Mouse (Mus musculus) spleen, postnatal 14 days (tissue): Measurements from ENCODE around the gene March9.
"Not testable (repeated sequence)": the region's sequence is repeated elsewhere in the genome, so short reads cannot be mapped to it uniquely, and the experiment has no call there.

Source experiments
- DNase-seq, 2 experiments: peaks; one replicate each; pipeline ENCODE4 v3.0.0; 2021 to 2022; ENCODE audit warnings: low spot score in 2 of 2

March9 gene

DNA sequence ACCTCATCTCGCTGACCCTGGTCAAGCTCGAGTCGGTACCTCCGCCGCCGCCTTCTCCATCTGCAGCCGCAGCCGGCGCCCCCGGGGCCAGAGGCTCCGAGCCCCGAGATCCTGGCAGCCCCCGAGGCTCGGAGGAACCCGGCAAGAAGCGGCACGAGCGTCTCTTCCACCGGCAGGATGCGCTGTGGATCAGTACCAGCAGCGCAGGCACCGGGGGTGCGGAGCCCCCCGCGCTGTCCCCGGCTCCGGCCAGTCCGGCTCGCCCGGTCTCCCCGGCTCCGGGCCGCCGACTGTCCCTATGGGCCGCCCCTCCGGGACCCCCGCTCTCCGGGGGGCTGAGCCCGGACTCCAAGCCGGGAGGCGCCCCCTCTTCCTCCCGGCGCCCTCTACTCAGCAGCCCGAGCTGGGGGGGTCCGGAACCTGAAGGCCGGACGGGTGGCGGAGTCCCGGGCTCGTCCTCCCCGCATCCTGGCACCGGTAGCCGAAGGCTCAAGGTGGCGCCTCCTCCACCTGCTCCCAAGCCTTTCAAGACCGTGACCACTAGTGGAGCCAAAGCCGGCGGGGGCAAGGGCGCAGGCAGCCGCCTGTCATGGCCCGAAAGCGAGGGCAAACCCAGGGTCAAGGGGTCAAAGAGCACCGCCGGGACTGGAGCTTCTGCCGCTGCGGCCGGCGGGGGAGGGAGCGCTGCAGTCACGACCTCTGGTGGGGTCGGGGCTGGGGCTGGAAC is 19.8 kb upstream of the March9 start:
- no peak for DNase-seq

DNA sequence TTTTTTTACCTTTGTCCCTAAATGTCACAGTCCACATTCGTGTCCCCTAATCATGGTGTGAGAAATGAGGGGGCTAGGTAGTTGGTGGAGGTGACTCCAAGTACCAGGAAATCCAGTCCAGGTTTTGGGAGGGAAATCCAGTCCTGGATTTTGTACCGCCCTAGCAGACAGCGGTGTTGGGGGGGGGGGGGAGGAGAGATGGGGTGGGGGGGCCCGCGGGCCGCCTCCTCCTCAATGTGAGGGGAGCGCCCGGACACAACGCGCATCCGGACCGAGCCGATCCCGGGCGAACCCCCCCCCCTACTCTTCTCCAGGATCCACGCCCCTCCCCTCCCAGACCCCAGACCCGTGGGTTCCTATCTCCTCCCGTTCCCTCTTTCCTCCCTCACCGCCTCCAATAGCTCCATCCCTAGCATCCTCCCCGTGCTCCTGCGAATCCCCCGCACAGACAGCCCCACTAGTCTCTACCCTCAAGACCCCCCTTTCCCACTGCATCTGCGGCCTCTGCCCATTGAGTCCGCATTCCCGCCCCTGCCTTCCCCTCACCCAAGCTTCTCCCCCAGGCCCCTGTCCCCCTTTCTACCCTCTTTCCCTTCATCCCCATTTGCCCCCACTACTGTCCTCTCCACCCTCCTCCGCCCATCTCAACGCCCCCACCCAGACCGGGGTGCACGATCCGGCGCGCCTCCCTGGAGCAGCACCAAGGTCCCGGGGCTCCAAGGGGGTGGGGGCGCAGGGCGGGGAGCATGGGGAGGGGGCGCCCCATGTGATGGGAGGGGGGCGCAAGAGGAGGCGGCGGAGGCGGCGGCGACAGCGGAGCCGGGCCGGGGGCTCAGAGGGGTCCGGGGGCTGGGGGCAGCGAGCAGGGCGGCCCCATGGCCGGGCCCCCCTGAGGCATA is 18.9 kb upstream of the March9 start:
- DNase-seq, result no peak

DNA sequence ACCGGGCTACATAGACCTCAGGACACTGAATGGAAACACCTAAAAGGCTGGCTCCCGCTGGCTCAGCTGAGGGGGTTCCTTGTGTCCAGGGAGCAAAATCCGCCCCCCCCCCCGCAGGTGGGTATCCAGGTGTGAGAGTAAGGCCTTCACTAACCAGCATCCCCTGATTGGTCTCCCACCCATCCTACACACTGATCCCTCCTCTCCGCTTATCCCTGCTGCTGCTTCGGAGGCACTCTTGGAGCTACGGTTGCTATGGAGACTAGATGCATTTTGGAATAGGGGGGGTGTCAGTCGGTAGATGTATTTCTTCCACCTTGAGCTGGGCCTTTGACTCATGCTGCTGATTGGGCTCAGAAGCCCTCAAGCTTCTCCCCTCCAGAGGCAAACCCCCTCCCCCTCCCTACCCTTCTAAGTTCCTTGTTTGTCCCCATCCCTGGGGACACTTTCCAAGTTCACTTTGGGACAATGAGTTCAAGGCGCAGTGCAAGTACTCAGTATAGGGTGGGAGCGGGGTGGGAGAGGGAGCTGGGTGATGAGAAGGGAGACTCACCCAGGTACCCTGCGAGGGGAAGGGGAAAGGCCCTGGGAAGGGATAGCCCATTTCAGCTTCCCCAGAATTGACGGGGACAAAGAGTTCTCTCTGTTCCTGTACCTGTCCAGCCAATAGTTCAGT is 18.2 kb upstream of the March9 start:
- DNase-seq, result no peak

DNA sequence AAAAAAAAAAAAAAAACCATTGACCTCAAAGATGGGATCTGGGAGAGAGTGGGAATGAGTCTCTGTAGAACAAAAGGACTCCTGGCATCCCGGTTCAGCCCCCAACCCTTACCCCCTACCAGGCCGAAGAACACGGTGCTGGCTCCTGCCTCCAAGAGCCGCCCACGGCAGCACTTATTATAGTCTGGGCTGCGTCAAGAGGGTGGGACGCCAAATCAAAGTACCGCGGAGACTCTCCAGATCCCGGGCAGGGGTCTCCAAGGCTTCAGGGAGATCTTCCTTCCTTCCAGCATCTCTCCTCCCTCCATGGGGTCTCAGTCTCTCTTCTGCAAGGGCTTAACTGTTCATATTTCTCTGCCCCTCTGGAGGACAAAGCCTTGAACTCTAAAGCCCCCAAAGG is 17.5 kb upstream of the March9 start:
- no peak for DNase-seq

DNA sequence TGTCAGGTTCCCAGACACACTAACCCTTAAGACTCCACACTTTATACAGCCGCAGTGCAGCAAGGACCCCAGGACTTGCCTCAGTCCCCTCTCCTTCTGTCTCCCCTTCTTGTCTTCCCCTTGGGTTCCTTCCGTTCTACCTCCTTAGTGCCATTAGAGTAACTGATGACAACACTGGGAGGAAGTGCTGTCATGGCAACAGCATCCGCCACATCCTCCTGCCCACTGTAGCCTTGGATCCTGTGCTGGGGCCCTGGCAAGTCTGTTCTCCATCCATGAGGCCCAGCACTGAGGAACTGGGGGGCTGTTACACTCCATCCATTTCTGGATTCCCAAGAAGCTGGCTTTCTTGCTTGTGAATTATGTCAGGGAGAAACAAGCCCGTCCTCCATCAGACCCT is 16.1 kb upstream of the March9 start:
- DNase-seq, result no peak

DNA sequence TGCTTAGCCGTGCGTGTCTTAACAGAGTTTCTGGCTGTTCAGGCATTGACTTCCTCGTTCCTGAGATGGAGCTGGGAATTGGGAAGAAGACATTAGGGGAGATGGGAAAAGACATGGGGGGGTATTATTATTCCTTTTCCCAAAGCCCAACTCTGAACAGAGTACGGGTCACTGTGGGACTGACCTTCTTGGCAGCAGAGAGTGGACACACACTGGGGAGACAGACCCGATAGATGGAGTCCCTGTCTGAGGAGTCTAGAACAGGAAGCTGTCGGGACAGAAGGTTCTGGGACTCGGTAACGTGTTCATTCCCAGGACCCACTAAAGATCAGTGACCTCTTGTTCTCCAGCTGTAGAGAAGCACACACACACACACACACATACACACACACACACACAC is 15.7 kb upstream of the March9 start:
- no peak for DNase-seq

DNA sequence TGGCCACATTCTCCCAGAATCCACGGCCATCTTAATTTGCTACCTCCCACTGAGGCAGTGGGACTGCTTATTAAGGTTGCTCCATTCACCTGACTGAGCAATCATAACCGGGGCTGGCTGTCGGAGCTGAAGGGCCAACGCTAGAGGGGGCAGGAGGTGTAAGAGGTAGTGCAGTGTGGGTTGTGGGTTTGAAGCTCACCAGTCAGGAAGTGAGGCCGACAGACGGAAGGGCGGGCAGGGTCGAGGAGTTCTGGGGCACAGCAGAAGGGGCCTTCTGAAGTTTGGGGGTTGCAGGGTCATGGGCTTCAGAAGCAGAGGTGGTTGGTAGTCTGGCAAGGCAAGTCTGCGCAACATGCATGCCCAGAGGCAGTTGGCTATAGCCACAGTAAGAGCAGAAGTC is 15.1 kb upstream of the March9 start, which contains the start of gene Agap2:
Agap2 (plus strand) TSS at position 205 of the 400 bp plus-strand sequence.
- peak; percentile 58 to 63 for DNase-seq

DNA sequence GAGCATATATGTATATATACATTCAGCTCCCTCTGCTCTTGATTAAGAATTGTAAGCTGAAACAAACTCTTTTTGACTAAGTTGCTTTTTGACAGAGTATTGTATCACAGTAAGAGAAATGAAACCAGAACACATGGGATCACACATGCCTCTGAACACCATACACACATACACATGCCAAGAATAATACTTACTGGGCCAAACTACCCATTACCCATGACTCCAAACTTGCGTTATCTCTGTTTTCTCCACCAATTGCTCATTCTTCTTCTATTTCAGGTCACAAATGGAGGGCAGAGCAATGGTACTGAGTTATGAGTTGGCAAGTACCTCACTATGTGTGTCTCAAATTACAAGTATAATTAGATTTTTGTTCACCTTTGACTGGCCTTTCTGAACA is 14.0 kb upstream of the March9 start:
- no peak for DNase-seq

DNA sequence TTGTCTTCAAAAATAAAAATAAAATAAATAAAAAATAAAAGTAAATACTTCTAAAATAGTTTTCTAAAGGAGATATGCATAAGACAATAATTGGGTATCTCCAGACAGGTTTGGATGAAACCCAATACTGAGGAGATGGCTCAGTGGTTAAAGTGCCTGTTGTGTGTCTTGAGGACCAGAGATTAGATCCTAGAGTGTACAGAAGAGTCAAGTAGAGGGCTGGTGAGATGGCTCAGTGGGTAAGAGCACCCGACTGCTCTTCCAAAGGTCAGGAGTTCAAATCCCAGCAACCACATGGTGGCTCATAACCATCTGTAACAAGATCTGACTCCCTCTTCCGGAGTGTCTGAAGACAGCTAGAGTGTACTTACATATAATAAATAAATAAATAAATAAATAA is 13.0 kb upstream of the March9 start:
- DNase-seq, result not testable (repeated sequence)

DNA sequence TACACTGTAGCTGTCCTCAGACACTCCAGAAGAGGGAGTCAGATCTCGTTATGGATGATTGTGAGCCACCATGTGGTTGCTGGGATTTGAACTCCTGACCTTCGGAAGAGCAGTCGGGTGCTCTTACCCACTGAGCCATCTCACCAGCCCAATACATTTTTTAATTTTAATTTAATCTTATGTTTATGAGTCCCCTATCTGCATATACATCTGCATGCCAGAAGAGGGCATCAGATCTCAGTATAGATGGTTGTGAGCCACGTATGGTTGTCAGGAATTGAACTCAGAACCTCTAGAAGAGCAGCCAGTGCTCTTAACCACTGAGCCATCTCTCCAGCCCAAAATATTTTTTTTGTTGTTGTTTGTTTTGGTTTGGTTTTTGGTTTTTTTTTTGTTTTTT is 12.3 kb upstream of the March9 start:
- DNase-seq, result not testable (repeated sequence)

DNA sequence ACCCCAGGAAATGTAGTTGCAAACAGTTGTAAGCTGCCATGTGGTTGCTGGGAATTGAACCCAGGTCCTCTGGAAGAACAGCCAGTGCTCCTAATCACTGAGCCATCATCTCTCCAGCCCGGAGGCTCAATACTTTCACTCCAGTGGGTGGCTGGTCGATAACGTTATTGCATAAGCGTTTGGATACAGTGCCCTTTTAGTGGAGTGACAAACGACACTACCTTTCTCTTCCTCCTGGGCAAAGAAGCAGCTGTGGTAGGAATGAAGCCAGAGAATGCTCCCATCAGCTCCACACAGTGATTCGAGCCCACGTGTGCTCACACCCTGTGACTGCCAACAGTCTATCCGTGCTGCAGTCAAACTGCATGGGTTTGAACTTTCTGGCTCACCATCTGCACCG is 11.2 kb upstream of the March9 start:
- DNase-seq, result no peak

DNA sequence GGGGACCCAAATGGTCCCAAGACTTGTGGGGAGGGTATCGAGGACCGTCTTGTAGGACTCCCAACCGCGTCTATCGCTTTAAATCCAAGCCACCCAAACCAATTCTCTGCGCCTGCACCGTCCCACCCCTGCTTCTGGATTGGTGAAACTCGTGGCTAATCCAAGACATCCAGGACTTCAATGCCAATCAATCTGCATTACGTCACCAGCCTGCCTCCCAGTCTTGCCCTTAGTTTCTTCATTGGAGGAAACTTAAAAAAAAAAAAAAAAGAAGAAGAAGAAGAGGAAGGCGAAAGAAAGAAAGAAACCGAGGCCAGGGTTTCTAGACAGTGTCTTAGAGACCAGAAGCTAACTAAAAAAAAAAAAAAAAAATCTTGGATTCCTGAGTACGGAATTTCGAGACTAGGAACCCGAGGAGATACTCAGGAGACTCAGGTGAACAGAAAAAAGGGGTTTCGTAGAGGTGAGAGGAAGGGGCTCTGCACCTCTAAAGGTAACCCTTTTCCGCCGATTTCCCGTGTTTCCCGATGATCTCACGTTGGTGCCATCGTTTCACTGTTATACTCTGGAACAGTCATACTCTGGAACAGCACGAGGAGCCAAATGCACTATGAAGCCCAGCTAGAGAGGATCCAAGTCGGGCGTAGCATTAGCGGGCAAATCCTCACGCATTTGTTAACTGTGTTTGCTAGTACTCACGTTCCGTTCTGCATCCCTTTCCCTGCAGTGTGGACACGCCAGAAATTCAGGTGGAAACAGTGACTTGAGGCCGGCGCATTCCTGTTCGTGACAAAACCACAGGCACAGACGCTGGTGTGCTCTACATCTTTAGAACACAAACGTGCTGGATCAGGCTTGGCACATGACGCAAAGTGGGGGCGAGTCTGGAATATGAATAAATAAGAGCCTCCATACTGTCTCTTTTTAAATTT is 10.5 kb upstream of the March9 start, which contains the start of gene Tspan31:
Tspan31 (minus strand) TSS at position 75 of the 932 bp plus-strand sequence.
- DNase-seq, result peak; percentile 36 to 55

DNA sequence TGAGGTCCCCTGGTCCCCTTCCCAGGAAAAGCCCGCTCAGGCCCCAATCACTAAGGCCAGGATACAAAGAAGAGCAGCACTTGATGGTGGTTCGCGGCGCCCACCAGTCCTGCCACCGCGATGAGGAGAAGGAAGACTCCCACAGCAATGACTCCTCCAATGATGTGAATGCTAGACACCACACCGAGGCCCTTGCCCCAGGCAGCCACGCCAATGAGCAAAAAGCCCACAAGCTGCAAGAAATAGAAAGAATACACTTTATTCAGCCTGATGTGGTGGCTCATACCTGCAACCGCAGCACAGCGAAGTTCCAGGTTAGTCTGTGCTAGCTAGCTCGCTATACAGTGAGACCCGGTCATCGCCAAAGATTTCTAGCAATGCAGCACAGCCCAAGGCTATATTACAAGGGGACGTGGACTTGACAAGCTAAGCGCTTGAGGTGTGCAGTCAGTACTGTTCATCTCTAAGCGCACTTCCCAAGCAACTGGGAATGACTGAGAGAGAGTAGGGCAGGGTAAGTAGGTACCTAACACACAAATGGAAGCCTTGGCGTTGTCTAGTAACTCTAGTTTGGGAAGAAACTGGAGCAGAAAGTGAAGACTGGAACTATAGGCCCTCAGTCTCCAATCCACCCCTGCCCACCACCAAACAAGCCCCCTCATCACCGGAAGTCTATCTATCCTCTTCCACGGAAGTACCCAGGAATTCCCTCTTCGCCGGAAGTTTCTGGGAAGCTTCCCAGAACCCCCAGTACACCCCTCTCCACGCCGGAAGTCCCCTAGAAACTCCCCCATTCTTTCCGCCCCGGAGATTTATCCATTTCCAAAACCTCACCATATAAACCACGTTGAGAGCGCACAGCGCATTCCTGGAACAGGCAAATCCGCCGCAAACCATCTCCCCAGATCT is 9.6 kb upstream of the March9 start:
- no peak for DNase-seq

DNA sequence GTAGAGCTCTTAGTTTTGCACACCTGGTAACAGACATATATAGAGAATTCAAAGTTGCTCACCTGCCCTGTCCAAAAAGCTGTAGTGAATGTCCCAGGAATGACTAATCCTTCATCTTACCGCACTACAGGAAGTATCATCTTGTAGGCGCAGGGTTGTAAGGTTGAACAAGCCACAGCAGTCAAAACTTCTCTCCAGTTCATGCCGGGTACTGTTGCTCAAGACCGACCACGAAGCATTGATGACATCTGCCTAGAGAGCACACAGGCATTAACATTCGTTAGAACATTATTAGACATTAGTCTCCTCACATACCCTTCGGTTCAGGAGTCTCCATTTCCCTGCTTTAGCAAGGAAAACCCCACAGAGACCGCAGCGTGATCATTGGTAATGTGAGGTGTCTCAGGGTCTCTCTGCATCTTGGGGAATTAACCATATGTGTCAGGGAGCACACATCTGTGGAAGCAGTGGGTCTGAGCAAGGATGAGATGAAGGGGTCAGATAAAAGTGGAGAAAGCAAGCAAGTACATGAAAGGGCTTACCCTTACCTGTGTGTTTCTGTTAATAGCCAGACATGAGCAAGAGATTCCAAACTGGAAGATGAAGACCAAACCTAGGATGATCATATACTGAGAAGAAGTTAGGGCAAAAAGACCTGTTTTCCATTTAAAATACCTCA is 8.5 kb upstream of the March9 start:
- DNase-seq, result no peak

DNA sequence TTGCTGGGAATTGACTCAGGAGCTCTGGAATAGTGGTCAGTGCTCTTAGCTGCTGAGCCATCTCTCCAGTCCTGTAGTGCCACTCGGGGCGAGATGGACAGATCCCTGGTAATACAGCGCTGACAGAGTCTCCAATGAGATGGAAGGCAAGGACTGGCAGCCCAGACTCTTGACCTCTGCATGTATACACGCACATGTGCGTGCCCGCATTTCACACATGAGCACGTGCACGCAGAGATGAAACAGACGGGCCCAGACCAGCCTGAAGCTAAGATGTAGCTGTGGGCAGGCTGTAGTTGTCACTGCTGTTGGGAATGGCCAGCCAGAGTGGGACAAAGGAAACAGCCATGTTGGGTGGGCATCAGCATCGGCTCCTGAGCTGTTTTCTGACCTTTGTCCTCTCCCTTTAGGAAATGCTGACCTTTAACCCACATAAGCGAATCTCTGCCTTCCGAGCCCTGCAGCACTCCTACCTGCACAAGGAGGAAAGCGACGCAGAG is 6.6 kb upstream of the March9 start:
- DNase-seq, result no peak

DNA sequence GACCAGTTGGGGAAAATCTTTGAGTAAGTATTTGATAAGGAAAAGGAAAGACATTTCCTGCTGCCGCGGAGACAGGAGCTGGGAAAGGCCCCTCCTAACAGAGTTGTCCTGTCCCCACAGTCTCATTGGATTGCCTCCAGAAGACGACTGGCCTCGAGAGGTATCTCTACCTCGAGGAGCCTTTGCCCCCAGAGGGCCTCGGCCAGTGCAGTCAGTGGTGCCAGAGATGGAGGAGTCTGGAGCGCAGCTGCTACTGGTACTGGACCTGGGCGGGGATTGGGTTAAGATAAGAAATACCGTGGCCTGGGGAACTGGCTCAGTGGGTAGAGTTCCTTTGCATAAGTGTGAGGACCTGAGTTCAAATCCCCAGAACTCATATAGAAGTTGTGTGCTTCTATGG is 6.0 kb upstream of the March9 start:
- no peak for DNase-seq

DNA sequence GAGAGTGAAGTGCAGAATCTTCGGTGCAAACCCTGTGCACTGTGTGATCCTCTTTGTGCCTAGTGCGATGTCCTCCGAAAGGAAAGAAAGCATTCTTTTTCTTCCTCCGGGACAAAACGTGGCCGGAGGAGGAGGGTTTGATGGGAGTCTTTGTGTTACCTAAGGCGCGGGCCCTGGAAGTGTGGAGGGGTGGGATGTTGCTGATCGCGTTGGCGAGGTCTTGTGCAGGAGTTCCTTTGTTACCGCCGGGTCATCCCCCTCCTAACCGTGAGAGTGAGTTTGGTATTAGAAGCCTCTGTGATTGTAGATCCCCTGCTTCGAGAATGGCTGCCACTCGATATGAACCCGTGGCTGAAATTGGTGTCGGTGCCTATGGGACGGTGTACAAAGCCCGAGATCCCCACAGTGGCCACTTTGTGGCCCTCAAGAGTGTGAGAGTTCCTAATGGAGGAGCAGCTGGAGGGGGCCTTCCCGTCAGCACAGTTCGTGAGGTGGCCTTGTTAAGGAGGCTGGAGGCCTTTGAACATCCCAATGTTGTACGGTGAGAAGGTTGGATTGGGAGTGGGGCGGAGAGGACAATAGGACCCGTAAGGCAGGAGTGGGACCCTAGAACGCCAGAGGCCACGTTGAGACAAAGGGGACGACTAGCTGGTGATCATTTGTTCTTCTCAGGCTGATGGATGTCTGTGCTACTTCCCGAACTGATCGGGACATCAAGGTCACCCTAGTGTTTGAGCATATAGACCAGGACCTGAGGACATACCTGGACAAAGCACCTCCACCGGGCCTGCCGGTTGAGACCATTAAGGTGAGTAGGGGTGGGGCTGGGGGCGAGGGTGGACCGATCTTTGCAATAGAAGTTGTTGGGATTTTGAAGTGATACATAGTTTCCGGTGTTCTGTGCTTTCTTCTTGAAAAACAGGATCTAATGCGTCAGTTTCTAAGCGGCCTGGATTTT is 4.2 kb upstream of the March9 start:
- no peak for DNase-seq

DNA sequence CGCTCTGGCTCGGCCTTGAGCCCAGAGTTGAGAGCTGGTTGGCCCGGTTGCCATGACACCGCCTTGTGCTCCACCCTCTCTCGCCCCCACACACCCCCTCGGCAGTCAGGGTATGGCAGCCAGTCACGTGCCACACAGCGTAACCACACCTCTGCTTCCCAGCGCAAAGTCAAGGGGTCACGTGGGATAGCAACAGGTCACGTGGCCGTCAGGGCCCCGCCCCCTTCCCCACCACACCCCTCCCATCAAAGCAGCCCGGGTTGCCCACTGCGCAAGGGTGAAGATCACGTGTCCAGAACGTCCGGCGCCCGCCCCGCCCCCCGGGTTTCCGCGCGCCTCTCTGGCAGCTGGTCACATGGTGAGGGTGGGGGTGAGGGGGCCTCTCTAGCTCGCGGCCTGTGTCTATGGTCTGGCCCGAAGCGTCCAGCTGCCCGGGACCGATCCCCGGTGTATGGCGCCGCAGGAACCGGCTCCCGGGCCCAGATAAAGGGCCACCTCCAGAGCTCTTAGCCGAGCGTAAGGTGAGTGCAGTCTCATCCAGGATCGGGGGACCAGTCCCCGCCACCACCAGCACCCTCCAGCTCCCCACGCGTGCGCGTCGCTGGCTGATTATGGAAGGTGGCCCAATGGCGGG is 3.4 kb upstream of the March9 start, which contains the start of gene Cdk4:
Cdk4 (plus strand) TSS at position 296 of the 634 bp plus-strand sequence.
- DNase-seq, result peak; percentile 87 to 89
